Mouse (Mus musculus) kidney, postnatal 10 days (tissue): ENCODE measurements around the gene Zfp846.

Experiments
- DNase-seq: peaks from one replicate; pipeline ENCODE4 v3.0.0; 2021; ENCODE audit warnings: mixed read lengths

Zfp846 gene

DNA sequence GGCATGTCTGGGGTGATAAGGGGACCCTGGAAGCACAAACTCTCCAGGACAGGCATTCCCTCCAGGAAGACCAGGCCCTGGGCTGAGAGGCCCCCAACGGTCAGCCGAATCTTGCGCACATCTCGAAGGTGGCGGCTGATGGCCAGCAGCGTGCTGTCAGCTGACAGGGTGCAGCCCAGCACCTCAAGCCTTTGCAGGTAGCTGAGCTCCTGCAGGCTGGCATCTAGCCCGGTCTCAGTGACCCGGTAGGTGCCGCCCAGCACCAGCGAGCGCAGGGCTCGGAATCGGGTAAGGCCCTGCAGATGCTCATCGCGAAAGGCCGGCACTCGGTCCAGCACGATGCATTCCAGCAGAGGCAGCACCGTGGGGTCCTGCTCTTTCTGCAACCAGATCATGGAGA, 57.5 kb downstream of the Zfp846 start:
- DNase-seq: no peak

- DNase-seq: no peak
These were observed 58.4 kb downstream of the Zfp846 start for GRCm38 (mm10) chr9:20639486-20639885.

- no peak for DNase-seq
These were observed 60.4 kb downstream of the Zfp846 start for GRCm38 (mm10) chr9:20641501-20641900.

GRCm38 (mm10) chr9:20642101-20642895, 61.2 kb downstream of the Zfp846 start, which contains the start of gene Ubl5:
Gene Ubl5, plus strand, starts transcription at chr9:20642878.
- peak; percentile 98 for DNase-seq

- peak; percentile 93 for DNase-seq
These were observed 61.9 kb downstream of the Zfp846 start for GRCm38 (mm10) chr9:20642896-20643466.

DNA sequence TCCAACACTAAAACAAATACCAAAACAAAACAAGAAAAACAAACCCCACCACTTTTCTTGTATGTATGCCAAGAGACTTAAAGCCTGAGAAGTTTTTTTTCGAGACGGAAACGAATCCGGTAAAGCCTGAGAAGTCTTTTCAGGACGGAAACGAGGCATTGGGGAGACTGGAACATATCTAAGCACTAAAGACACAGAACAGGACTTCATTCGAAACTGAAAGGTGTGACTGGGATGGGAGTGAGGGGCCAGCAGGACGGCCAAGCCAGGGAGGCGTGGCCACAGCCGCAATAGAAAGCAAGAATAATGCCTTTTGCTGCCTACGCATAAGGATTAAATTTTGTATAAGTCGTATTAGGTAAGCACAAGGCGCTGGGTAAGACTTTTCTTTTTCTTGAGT, 62.7 kb downstream of the Zfp846 start:
- DNase-seq: no peak

DNA sequence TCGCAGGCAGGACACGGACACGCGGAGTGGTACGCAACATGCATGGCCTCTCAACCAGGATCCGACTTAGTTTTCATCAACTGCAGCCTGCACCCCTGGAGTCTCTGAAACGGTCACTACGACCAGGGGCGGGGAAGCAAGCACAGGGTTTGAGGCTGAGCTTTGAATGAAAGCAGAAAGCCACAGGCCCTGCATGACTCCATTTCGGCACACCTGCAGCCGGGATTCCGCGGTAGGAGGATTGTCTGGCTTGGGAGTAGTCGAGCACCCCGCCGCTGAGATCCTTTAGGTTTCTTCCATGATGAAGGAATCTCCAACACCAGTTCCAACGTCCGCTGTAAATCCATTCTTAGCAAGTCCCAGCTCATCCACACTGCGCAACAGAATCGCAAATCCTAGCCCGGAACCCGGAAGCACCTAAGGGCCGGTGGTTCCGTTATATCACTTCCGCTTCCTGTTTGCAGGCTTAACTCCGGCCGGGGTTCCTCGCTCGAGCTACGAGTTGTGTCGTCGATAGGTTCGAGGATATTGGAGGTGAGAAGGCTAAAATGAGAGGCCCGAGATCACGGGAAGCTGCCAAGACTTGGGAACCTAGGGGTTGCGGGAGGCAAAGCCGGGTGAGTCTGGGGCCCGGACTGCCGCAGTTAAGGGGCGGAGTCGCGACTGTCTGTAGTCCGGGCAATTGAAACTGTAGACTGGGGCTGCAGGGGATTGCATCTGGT, 63.4 kb downstream of the Zfp846 start, which contains the start of gene Fbxl12:
TSS of gene Fbxl12 (minus strand) at position 408 of the 722 bp plus-strand sequence.
- peak; percentile 83 for DNase-seq

DNA sequence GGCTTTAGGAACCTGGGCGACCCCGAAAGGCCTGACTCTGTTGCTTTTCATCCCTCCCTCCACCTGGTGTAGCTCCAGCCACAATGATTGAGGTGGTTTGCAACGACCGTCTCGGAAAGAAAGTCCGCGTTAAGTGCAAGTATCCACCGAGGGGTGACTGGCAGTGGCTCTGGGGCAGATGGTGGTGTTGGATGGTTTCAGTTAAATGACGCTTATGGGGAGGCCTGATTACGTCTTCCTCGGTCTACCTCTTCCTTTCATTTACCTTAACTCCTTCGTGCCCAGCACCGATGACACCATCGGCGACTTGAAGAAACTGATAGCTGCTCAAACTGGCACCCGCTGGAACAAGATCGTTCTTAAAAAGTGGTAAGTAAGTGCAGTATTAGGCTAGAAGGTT, 64.0 kb downstream of the Zfp846 start:
- no peak for DNase-seq

- DNase-seq: peak; percentile 99
These were observed 70.6 kb downstream of the Zfp846 start, which contains the start of gene Pin1 for GRCm38 (mm10) chr9:20651602-20652259. Gene Pin1, plus strand, starts transcription at chr9:20652095.

- no peak for DNase-seq
These were observed 71.2 kb downstream of the Zfp846 start for GRCm38 (mm10) chr9:20652260-20652658.

DNA sequence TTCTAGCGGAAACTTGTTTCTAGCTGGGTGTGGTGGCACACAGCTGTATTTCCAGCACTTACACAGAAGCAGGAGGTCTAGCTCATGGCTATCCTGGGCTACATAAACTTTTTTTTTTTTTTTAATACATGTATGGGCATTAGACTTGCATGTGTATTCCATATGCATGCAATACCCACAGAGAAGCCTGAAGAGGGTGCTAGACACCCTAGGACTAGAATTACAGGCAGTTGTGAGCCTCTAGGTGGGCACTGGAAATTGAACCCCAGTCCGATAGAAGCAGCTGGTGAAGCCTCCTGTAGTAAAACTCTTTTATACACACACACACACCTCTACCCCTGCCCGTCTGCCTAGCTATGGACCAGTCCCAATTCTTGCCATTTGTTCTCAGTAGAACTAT, 72.8 kb downstream of the Zfp846 start:
- no peak for DNase-seq
